Mouse (Mus musculus) left cerebral cortex, adult 8-10 months (tissue): ENCODE measurements around the gene Kctd20. TPM values are rescaled to one million over a fixed set of nuclear protein-coding genes. Genes with fewer than 3 reads are reported as not detected.
"Not testable (repeated sequence)": the region's sequence is repeated elsewhere in the genome, so short reads cannot be mapped to it uniquely, and the experiment has no call there.

Source experiments
- DNase-seq, 2 experiments: peaks; one replicate each; pipeline ENCODE4 v3.0.0; 2022; ENCODE audit warnings: low spot score in 2 of 2
- total RNA-seq, 4 experiments: library from RNA; stranded (reverse); gene quantifications; 2 replicates each; pipeline ENCODE4 v1.2.4; 2022

Gene Kctd20
- total RNA-seq, 4 experiments from 2014 or later, result 57.5 to 72.8 (median 64.2) TPM

- DNase-seq, result no peak
These were observed 30.8 kb downstream of the Kctd20 start for GRCm38 (mm10) chr17:28982591-28982990.

GRCm38 (mm10) chr17:28984724-28985420 lies 33.1 kb downstream of the Kctd20 start:
- no peak for DNase-seq

GRCm38 (mm10) chr17:28986833-28987232 lies 35.1 kb downstream of the Kctd20 start:
- no peak for DNase-seq

GRCm38 (mm10) chr17:28987713-28988112 lies 36.0 kb downstream of the Kctd20 start:
- DNase-seq, result no peak

GRCm38 (mm10) chr17:28988291-28988690 lies 36.5 kb downstream of the Kctd20 start:
- DNase-seq, result no peak

GRCm38 (mm10) chr17:28988996-28989395 lies 37.2 kb downstream of the Kctd20 start:
- no peak for DNase-seq

- DNase-seq, result no peak
These were observed 38.3 kb downstream of the Kctd20 start for GRCm38 (mm10) chr17:28990060-28990459.

- DNase-seq, result no peak
These were observed 39.5 kb downstream of the Kctd20 start for GRCm38 (mm10) chr17:28991286-28991685.

- no peak for DNase-seq
These were observed 40.4 kb downstream of the Kctd20 start for GRCm38 (mm10) chr17:28992105-28992504.

- not testable (repeated sequence) for DNase-seq
These were observed 41.3 kb downstream of the Kctd20 start for GRCm38 (mm10) chr17:28993004-28993403.

- DNase-seq, result no peak
These were observed 42.9 kb downstream of the Kctd20 start for GRCm38 (mm10) chr17:28994615-28995014.

- no peak for DNase-seq
These were observed 48.7 kb downstream of the Kctd20 start for GRCm38 (mm10) chr17:29000465-29000864.

GRCm38 (mm10) chr17:29003740-29004139 lies 52.0 kb downstream of the Kctd20 start:
- DNase-seq, result no peak

GRCm38 (mm10) chr17:29005002-29005401 lies 53.3 kb downstream of the Kctd20 start:
- DNase-seq, result no peak

- DNase-seq, result no peak
These were observed 55.1 kb downstream of the Kctd20 start for GRCm38 (mm10) chr17:29006812-29007211.

GRCm38 (mm10) chr17:29007243-29007640 lies 55.5 kb downstream of the Kctd20 start:
- DNase-seq, result peak in 1 of 2 experiments; percentile 14

GRCm38 (mm10) chr17:29007641-29008325 lies 56.0 kb downstream of the Kctd20 start, which contains the start of gene Stk38:
Gene Stk38, minus strand, starts transcription at chr17:29007995.
- peak; percentile 85 to 89 for DNase-seq

- DNase-seq, result no peak
These were observed 56.5 kb downstream of the Kctd20 start for GRCm38 (mm10) chr17:29008326-29008650.

- DNase-seq, result no peak
These were observed 57.4 kb downstream of the Kctd20 start for GRCm38 (mm10) chr17:29009181-29009580.

GRCm38 (mm10) chr17:29014235-29014634 lies 62.5 kb downstream of the Kctd20 start:
- no peak for DNase-seq

- no peak for DNase-seq
These were observed 63.9 kb downstream of the Kctd20 start for GRCm38 (mm10) chr17:29015638-29016037.

GRCm38 (mm10) chr17:29016705-29017104 lies 65.0 kb downstream of the Kctd20 start:
- DNase-seq, result no peak
